Mouse (Mus musculus) urinary bladder, postnatal 36 days (tissue): ENCODE data around the gene Klk1b24.
"Not testable (repeated sequence)": the region's sequence is repeated elsewhere in the genome, so short reads cannot be mapped to it uniquely, and the experiment has no call there.

ENCODE experiments used
- DNase-seq, 2 experiments: peaks; one replicate each; pipeline ENCODE4 v3.0.0; 2022; ENCODE audit warnings: low spot score in 2 of 2, mixed read lengths in 1 of 2

The Klk1b24 gene

DNA sequence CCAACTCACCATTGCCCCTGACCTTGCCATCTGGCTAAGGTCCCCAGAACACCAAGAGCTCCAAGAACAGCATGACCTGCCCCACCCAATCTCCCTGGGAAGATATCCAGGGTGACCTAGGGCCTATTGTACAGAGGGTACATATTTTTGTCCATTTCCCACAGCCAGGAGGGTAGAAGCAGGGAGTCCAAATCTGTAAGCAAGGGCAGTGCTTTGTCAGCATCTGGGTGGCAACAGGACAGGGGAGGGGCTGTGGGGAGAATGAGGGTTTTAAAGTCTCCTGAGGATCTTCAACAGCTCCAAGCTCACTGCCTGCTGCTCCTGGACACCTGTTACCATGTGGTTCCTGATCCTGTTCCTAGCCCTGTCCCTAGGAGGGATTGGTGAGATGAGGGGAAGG is at the start of gene Klk1b24:
TSS of gene Klk1b24 (plus strand) at position 301 of the 400 bp plus-strand sequence.
- DNase-seq: not testable (repeated sequence)

DNA sequence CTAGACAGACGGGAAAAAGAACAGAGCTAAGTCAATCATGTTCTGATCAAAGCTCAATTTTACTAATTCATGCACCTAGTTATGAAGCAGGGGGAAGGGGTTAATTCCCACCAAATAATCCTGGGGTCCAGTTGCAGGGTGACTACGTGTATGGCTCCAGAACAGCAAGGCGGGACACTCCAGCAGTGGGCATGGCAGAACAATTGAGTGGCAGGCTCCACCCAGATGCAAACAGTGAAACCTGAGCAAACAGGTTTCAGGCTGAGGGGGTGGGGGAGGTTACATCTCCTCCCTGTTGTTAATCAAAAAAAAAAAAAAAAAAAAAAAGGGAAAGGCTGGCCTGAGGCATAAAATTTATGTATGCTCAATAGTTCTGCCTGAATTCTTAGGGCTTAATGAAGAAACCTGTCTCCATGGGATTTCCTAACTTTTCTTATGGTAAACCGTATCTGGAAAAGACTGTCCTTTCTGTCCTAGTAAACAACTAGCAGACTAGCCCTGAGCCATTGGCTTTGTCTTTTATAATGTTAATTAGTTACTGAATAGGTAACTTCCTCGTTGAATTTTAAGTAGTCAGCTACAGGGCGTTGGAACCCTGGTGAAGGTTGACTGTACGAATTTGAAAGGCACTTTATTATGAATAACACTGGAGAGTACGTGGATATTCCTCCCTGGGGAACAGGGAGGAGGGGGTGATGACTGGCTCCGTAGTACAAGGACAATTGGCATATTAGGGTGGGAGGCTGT is 8.6 kb upstream of the Klk1b24 start:
- DNase-seq: no peak

- DNase-seq: peak in 1 of 2 experiments; percentile 9
These were observed 1.5 kb upstream of the Klk1b24 start for GRCm38 (mm10) chr7:44186516-44186915.

GRCm38 (mm10) chr7:44193466-44193865 is 5.4 kb downstream of the Klk1b24 start:
- DNase-seq: not testable (repeated sequence)

DNA sequence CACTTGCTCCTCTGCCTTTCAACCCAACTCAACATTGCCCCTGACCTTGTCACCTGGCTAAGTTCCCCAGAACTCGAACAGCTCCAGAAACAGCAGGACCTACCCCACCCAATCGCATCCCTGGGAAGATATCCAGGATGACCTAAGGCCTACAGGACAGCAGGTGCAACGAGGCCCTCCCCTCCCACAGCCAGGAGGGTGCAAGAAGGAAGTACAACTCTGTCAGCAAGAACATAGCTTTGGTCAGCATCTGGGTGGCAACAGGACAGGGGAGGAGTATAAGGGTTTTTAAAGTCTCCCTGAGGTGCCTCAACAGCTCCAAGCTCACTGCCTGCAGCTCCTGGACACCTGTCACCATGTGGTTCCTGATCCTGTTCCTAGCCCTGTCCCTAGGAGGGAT is 9.9 kb downstream of the Klk1b24 start, which contains the start of gene Klk1b3:
TSS of gene Klk1b3 (plus strand) at position 301 of the 400 bp plus-strand sequence.
- no peak for DNase-seq

DNA sequence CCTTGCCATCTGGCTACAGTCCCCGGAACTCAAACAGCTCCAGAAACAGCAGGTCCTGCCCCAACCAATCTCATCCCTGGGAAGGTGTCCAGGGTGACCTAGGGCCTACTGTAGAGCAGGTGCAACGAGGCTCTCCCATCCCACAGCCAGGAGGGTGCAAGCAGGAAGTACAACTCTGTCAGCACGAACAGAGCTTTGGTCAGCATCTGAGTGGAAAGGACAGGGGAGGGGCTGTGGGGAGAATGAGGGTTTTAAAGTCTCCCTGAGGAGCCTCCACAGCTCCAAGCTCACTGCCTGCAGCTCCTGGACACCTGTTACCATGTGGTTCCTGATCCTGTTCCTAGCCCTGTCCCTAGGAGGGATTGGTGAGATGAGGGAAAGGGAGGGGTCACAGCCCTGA is 19.1 kb downstream of the Klk1b24 start, which contains the start of gene Klk1b4:
TSS of gene Klk1b4 (plus strand) at position 301 of the 400 bp plus-strand sequence.
- DNase-seq: not testable (repeated sequence)

DNA sequence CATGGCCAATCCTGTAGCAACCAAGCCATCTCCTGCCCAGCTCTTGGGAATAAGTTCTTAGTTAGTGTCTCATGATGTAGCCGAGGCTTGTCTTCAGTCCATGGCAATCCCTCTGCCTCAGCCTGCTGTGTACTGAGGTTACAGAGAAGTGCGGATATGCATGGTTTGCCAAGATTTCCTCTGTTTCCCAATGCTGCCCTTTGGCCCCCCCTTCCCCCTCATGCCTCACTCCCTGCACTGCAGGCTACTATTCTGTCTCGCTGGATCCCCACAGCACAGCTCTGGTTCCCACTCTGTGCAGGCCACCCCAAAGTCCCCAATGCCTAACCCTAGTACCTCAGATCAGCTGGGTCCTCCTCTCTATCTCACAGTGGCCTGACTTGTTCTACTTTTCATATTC is 20.3 kb downstream of the Klk1b24 start:
- DNase-seq: no peak

DNA sequence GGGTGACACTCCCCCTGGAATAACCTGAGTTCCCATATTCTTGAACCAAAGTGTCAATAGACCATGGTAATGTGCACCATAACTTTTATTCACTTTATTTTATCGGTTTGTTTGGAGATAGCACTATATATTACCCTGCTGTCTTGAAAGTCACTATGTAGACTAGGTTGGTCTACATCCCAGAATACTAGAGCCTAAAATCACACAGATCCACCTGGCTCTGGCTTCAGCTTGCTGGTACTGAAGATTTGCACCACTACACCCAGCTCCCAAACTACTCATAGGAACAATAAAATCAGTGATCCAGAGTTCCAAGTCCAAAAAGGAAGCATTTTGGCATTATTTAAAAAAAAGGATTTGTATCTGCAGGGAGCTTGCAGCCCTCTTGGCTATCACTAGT is 27.6 kb downstream of the Klk1b24 start, which contains the start of gene Klk1b5:
TSS of gene Klk1b5 (plus strand) at position 301 of the 400 bp plus-strand sequence.
- no peak for DNase-seq

DNA sequence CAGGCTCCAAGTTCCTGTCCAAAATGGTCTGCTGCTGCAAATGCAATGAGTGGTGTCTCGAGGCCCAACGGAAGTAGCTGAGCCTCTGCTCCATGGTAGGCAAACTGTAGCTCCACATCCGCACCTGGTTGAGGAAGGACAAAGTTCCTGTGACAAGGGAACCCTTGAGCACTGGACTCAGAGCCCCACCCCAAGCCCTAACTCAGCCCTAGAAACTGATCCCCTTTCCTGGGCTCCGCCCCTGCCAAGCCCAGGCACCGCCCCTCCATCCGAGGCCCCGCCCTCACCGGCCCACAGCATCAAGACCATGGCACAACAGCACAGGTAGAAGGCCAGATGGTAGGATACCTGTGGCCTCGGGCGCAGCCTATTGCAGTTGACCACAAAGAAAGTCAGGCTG is 33.6 kb downstream of the Klk1b24 start:
- DNase-seq: not testable (repeated sequence)

- not testable (repeated sequence) for DNase-seq
These were observed 34.3 kb downstream of the Klk1b24 start for GRCm38 (mm10) chr7:44222335-44222734.

DNA sequence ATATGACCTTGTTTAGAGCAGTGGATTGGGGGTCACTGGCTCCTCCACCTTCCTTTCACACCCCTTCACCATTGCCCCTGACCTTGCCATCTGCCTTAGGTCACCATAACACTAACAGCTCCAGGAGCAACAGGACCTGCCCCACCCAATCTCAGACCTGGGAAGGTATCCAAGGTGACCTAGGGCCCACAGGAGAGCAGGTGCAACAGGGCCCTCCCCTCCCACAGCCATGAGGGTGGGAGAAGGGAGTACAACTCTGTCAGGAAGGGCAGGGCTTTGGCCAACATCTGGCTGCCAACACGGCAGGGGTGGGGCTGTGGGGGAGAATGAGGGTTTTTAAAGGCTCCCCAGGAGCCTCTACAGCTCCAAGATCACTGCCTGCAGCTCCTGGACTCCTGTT is 37.0 kb downstream of the Klk1b24 start, which contains the start of gene Klk1:
TSS of gene Klk1 (plus strand) at position 285 of the 400 bp plus-strand sequence.
- no peak for DNase-seq

GRCm38 (mm10) chr7:44235909-44236308 is 47.9 kb downstream of the Klk1b24 start, which contains the start of gene Gm36864:
Gene Gm36864, plus strand, starts transcription at chr7:44236177.
- no peak for DNase-seq

DNA sequence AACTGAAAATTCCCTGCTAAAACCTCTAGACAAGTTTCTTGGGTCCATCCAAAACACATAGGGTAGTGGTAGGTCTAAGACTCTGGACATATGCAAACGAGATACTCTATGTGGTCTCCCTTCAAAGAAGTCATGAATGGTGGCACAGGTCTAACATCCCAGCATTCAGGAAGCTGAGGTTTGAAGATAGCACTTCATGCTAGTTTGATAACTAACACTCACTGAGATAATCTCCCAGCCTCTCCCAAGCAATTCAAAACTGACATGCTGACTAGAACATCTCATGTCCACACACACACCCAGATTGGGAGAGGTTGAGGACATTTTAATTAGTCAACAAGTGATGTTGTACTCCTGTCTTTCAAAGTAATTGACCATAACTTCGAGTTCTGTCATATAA is 51.9 kb downstream of the Klk1b24 start:
- DNase-seq: no peak

DNA sequence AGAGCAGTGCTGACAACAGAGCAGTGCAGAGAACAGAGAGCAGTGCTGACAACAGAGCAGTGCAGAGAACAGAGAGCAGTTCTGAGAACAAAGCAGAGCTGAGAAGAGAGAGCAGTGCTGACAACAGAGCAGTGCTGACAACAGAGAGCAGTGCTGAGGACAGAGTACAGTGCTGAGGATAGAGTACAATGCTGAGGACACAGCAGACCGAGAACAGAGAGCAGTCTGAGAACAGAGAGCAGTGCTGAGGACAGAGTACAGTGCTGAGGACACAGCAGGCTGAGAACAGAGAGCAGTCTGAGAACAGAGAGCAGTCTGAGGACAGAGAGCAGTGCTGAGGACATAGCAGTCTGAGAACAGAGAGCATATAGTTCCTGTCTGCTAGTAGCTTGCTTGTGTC is 52.7 kb downstream of the Klk1b24 start:
- DNase-seq: no peak

DNA sequence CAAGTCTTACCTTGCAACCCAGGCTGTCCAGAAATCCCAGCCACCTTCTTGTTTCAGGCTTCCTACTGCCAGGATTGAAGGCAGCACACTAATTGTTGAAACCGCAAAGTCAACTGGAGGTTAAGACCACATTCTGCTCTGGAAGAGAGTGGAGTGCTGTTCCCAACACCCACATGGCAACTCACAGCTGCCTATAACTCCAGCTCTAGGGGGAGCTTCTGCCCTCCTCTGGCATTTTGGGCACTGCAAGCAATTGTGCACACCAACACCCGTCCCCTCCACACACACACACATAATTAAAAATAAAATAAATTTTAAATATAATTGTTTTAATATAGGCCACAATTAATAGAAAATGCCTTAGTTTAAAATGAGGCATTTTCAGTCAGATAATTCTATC is 53.1 kb downstream of the Klk1b24 start:
- no peak for DNase-seq
